Mouse (Mus musculus): Measurements from ENCODE around the gene Clec4g. TPM values are rescaled to one million over a fixed set of nuclear protein-coding genes. Genes with fewer than 3 reads are reported as not detected.

Gene Clec4g
- polyA plus RNA-seq, 1 experiment = not detected

DNA sequence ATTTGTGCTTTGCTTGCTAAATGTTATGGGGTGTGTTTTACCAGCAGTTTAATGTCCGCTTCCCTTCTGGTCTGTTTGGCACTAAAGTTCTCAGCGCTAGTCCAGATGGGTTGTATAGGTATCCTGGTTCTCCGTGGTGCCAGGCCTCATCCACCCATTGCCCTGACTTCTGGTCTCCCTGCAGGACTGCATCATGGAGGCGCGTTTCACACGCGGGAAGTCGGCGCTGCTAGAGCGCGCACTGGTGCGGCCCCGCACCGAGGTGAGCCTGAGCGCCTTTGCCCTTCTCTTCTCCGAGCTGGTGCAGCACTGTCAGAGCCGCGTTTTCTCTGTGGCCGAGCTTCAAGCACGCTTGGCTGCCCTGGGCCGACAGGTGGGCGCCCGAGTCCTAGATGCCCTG is 41.6 kb downstream of the Clec4g start:
- TF ChIP-seq CEBPB (IDR thresholded peaks at IDR 0.05; ENCODE audit: low read depth) (no peak), MAX (IDR thresholded peaks at IDR 0.05) (no peak), CTCF (IDR thresholded peaks at IDR 0.05; ENCODE audit: control insufficient read depth, insufficient read depth, insufficient read length) (no peak), MYOG (IDR thresholded peaks at IDR 0.05; ENCODE audit: control insufficient read depth, extremely low read depth, insufficient read length) (no peak), USF1 (IDR thresholded peaks at IDR 0.05; ENCODE audit: low read depth) (no peak), MYOD1 (IDR thresholded peaks at IDR 0.05; ENCODE audit: control insufficient read depth, insufficient read length, low read depth) (no peak), FOSL1 (IDR thresholded peaks at IDR 0.05; ENCODE audit: insufficient read depth, low read length, poor library complexity, severe bottlenecking) (no peak)
- peaks cover 29% of the 10 kb centered on the region for H3K36me3 ChIP-seq (ENCODE audit: control insufficient read depth, insufficient read depth)
- H3K4me3 ChIP-seq (ENCODE audit: insufficient read depth, poor library complexity, severe bottlenecking) = no peak overlapping the region

DNA sequence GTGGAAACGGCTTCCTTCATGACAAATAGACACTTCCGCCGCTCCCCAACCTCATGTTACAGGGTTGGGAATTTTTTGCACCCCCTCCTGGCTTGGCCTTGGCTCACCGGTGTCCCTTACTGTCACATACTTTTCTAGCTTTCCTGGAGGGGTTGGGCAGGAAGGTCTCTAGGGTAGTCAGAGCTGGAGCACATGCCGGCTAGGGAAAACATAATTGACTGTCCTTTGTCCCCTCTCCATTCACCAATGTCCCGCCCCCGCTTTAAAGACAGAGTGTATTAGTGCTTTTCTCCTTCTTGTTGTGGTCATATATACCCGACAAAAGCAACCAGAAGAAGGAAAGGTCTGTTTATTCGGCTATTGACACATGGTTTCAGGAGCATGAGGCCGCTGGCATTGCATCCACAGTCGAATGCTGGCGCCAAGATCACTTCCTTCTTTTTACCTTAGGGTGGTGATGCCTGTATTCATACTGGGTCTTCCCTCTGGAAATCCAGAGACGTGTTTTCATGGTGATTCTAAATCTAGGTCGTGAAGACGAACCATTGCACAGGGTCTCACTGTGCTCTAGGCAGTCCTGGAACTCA is 43.4 kb downstream of the Clec4g start:
- TF ChIP-seq USF1 (IDR thresholded peaks at IDR 0.05; ENCODE audit: low read depth) = no peak
- no peak for TF ChIP-seq CTCF (IDR thresholded peaks at IDR 0.05; ENCODE audit: control insufficient read depth, insufficient read depth, insufficient read length)
- TF ChIP-seq FOSL1 (IDR thresholded peaks at IDR 0.05; ENCODE audit: insufficient read depth, low read length, poor library complexity, severe bottlenecking) = no peak
- TF ChIP-seq MAX (IDR thresholded peaks at IDR 0.05) = no peak
- H3ac ChIP-seq (ENCODE audit: control insufficient read depth, insufficient read length, low read depth) = peak overlapping the region; percentile 96
- H3K79me3 ChIP-seq (ENCODE audit: low read depth) = peaks cover 26% of the 10 kb centered on the region
- H3K27me3 ChIP-seq (ENCODE audit: control insufficient read depth, insufficient read depth, insufficient read length) = no peaks in the 10 kb centered on the region
- H3K36me3 ChIP-seq (ENCODE audit: control insufficient read depth, insufficient read depth) = peaks cover 29% of the 10 kb centered on the region
- peak overlapping the region; percentile 92 for H3K4me3 ChIP-seq (ENCODE audit: insufficient read depth, poor library complexity, severe bottlenecking)
- peaks cover 44% of the 10 kb centered on the region for H3K79me2 ChIP-seq (ENCODE audit: control insufficient read depth, insufficient read depth)

More for the DNA sequence above, 41.6 kb downstream of the Clec4g start:
- Histone ChIP-seq H3K79me2 (ENCODE audit: control insufficient read depth, insufficient read depth) (peaks cover 44% of the 10 kb centered on the region), H3K27me3 (ENCODE audit: control insufficient read depth, insufficient read depth, insufficient read length) (no peaks in the 10 kb centered on the region), H3K79me3 (ENCODE audit: low read depth) (peaks cover 26% of the 10 kb centered on the region), H3ac (ENCODE audit: control insufficient read depth, insufficient read length, low read depth) (no peak overlapping the region)

DNA sequence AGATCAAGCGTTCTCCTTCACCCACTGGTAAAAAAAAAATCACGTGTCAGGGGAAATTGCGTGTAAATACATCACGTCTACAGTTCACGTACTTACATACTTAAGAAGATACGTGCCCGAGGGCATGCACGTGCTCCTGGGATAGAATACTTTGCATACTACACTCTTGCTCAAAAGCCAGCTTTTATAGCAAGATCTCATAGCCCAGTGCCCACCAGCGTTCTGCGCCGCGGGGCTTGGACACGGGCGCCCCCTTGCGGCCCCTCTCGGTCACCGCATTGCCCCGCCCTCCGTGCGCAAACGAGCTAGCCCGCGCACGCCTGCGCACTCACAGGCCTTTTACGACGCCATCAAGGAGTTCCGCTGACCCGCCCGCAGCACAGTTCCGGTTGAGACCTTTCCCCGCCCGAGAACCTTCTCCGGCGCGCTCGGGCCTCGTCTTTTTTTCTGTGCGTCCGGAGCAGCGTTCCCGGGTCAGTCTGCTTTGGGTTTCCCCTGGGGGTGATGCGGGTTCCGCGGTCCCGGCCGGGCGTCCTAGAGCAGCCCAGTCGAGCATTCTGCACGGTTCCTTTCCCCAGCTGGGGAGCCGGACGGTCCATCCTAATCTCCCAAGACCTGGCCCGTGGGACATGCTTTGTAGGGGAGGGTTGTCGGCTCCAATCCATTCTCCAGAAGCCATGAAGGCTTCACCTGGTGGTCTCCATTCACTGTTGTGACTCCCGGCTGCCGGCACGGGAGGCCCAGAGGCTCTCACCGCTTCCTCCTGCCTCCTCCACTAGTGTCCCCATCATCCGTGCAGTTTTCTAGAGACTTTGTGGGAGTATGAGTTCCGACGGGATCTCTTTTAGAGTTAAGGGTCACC is 44.1 kb downstream of the Clec4g start, which contains the start of gene Trappc5:
Gene Trappc5, plus strand, starts transcription at position 169 of the 862 bp plus-strand sequence.
- Histone ChIP-seq H3ac (ENCODE audit: control insufficient read depth, insufficient read length, low read depth) (peak within 1 kb of the TSS; percentile 96), H3K27me3 (ENCODE audit: control insufficient read depth, insufficient read depth, insufficient read length) (no peaks in the 10 kb centered on the region), H3K36me3 (ENCODE audit: control insufficient read depth, insufficient read depth) (peaks cover 28% of the 10 kb centered on the region), H3K4me3 (ENCODE audit: insufficient read depth, poor library complexity, severe bottlenecking) (peak within 1 kb of the TSS; percentile 92), H3K79me2 (ENCODE audit: control insufficient read depth, insufficient read depth) (peaks cover 44% of the 10 kb centered on the region), H3K79me3 (ENCODE audit: low read depth) (peaks cover 26% of the 10 kb centered on the region)
- TF ChIP-seq MYOG (IDR thresholded peaks at IDR 0.05; ENCODE audit: control insufficient read depth, extremely low read depth, insufficient read length) (no peak), CTCF (IDR thresholded peaks at IDR 0.05; ENCODE audit: control insufficient read depth, insufficient read depth, insufficient read length) (peak; percentile 97)

DNA sequence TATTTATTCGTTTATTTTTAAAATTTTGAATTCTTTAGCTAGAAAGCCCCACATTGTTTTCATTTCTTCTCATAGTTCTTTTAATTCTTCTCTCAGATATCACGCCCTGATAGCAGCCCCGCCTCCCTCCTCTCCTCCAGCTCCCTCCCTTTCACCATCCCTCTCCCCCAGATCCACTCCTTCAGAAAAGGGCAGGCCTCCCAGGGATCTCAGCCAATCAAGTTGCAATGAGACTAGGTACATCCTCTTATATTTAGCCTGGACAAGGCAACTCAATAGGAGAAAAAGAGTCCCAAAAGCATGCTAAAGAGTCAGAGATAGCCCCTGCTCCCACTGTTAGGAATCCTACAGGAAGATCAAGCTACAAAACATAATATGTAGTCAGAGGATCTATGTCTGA is 45.8 kb downstream of the Clec4g start:
- H3K79me2 ChIP-seq (ENCODE audit: control insufficient read depth, insufficient read depth) = peaks cover 34% of the 10 kb centered on the region
- TF ChIP-seq CTCF (IDR thresholded peaks at IDR 0.05; ENCODE audit: control insufficient read depth, insufficient read depth, insufficient read length) (no peak), MAX (IDR thresholded peaks at IDR 0.05) (no peak), CEBPB (IDR thresholded peaks at IDR 0.05; ENCODE audit: low read depth) (no peak), MYOD1 (IDR thresholded peaks at IDR 0.05; ENCODE audit: control insufficient read depth, insufficient read length, low read depth) (no peak), USF1 (IDR thresholded peaks at IDR 0.05; ENCODE audit: low read depth) (no peak), MYOG (IDR thresholded peaks at IDR 0.05; ENCODE audit: control insufficient read depth, extremely low read depth, insufficient read length) (no peak), FOSL1 (IDR thresholded peaks at IDR 0.05; ENCODE audit: insufficient read depth, low read length, poor library complexity, severe bottlenecking) (no peak)

DNA sequence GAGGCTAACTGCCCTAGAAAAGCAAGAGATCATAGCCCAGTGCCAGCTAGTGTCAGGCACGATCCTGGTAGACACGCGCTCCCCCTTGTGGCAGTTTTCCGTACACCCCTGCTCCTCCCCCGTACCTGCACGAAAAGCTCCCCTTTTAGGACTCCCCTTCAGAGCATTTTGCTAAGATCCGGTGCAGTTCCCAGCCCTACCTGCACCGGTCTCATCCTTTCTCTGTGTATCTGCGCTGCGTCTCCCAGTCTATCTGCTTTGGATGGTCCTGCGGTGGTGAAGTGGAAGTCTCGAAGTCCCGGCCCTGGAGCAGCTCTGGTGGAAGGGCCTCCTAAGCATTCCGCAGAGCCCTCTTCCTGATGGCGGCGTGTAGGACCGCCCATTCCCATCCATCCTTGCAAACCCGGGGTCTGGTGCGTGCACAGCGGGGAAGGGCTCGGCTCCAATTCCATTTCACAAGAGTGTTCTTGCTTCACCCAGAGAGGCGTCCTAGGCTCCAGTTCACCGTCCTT is 48.4 kb downstream of the Clec4g start, which contains the start of gene Fcor:
Gene Fcor, minus strand, starts transcription at position 383 of the 512 bp plus-strand sequence.
- peaks cover 6% of the 10 kb centered on the region for H3K79me3 ChIP-seq (ENCODE audit: low read depth)

More for the DNA sequence above, 45.8 kb downstream of the Clec4g start:
- no peak overlapping the region for H3ac ChIP-seq (ENCODE audit: control insufficient read depth, insufficient read length, low read depth)
- peaks cover 12% of the 10 kb centered on the region for H3K36me3 ChIP-seq (ENCODE audit: control insufficient read depth, insufficient read depth)
- peaks cover 26% of the 10 kb centered on the region for H3K79me3 ChIP-seq (ENCODE audit: low read depth)
- no peak overlapping the region for H3K4me3 ChIP-seq (ENCODE audit: insufficient read depth, poor library complexity, severe bottlenecking)
- no peaks in the 10 kb centered on the region for H3K27me3 ChIP-seq (ENCODE audit: control insufficient read depth, insufficient read depth, insufficient read length)

More for the DNA sequence above, 48.4 kb downstream of the Clec4g start, which contains the start of gene Fcor:
- Histone ChIP-seq H3K36me3 (ENCODE audit: control insufficient read depth, insufficient read depth) (no peaks in the 10 kb centered on the region), H3K4me3 (ENCODE audit: insufficient read depth, poor library complexity, severe bottlenecking) (no peak within 1 kb of the TSS), H3K79me2 (ENCODE audit: control insufficient read depth, insufficient read depth) (peaks cover 7% of the 10 kb centered on the region), H3ac (ENCODE audit: control insufficient read depth, insufficient read length, low read depth) (peak within 1 kb of the TSS; percentile 61), H3K27me3 (ENCODE audit: control insufficient read depth, insufficient read depth, insufficient read length) (peaks cover 11% of the 10 kb centered on the region)
- TF ChIP-seq MYOD1 (IDR thresholded peaks at IDR 0.05; ENCODE audit: control insufficient read depth, insufficient read length, low read depth) = no peak
- peak; percentile 90 for TF ChIP-seq CTCF (IDR thresholded peaks at IDR 0.05; ENCODE audit: control insufficient read depth, insufficient read depth, insufficient read length)
